Comparison of ENCODE assay signal across 27 mouse cellular contexts in genomic region chr1:73035726-73036125, GRCm38 (mm10). TPM values are rescaled to one million over a fixed set of nuclear protein-coding genes. Genes with fewer than 3 reads are reported as not detected.
"Had no signal": no experiment of that assay in that cellular context is flagged by ENCODE, and none has a peak within 500 bp of the region (broad histone marks: within the 10 kb centered on the region; RNA-seq: fewer than 3 reads in every experiment).

No protein-coding gene starts in this region.

- DNase-seq: kidney, adult 18-20 months; kidney, postnatal 14 days; layer of hippocampus, adult 9-11 months; lung, embryonic 14.5 days; midbrain, embryonic 14.5 days; retina, postnatal 1 day; thymus, adult 18-20 months; thymus, postnatal 36 days had no signal

- H3K4me2 ChIP-seq: limb, embryonic 13.5 days; lung, embryonic 14.5 days; midbrain, embryonic 11.5 days; neural tube, embryonic 12.5 days; neural tube, embryonic 15.5 days had no signal

- H3K4me1 ChIP-seq: megakaryocyte, embryonic 14.5 days; neural tube, embryonic 12.5 days; neural tube, embryonic 15.5 days had no signal

- H3K36me3 ChIP-seq: limb, embryonic 10.5 days; limb, embryonic 13.5 days; neural tube, embryonic 12.5 days; neural tube, embryonic 15.5 days had no signal

- H3K27ac ChIP-seq: layer of hippocampus, adult 2 months; limb, embryonic 13.5 days; neural tube, embryonic 12.5 days; neural tube, embryonic 15.5 days had no signal

- H3K4me3 ChIP-seq: layer of hippocampus, adult 2 months; limb, embryonic 10.5 days; limb, embryonic 13.5 days; megakaryocyte, embryonic 14.5 days; neural tube, embryonic 12.5 days; neural tube, embryonic 15.5 days had no signal

- H3K9me3 ChIP-seq: limb, embryonic 10.5 days; limb, embryonic 13.5 days; neural tube, embryonic 12.5 days; neural tube, embryonic 15.5 days had no signal

- ATAC-seq: intestine, embryonic 16.5 days; lung, postnatal 0 days had no signal

- H3K27me3 ChIP-seq: limb, embryonic 13.5 days; megakaryocyte, embryonic 14.5 days; neural tube, embryonic 12.5 days; neural tube, embryonic 15.5 days had no signal

- H3K9ac ChIP-seq: limb, embryonic 13.5 days; lung, embryonic 14.5 days; neural tube, embryonic 12.5 days; neural tube, embryonic 15.5 days had no signal

RNA-seq across cellular contexts. Expression of gene Tnp1, which starts 20.0 kb away (rescaled TPM):
- total RNA-seq: layer of hippocampus, adult 2 months; layer of hippocampus, postnatal 25 days; left cerebral cortex, adult 18-20 months; left cerebral cortex, postnatal 25 days; liver, adult 2 months had no signal
- polyA plus RNA-seq: intestine, embryonic 16.5 days; kidney, embryonic 16.5 days; large intestine, adult 2 months; limb, embryonic 10.5 days; limb, embryonic 13.5 days; liver, adult 2 months; lung, embryonic 14.5 days; lung, postnatal 0 days; midbrain, embryonic 11.5 days; midbrain, embryonic 14.5 days; neural tube, embryonic 12.5 days; neural tube, embryonic 15.5 days; small intestine, adult 2 months; spleen, adult 2 months; stomach, embryonic 16.5 days; urinary bladder, adult 2 months had no signal
